Mouse (Mus musculus) MN1 (cell line): ENCODE results near the gene Alox12b.

Experiments used
- DNase-seq: peaks from one replicate; pipeline ENCODE4 v3.0.0-alpha.2; 2016; ENCODE audit warnings: low spot score

Gene Alox12b

DNA sequence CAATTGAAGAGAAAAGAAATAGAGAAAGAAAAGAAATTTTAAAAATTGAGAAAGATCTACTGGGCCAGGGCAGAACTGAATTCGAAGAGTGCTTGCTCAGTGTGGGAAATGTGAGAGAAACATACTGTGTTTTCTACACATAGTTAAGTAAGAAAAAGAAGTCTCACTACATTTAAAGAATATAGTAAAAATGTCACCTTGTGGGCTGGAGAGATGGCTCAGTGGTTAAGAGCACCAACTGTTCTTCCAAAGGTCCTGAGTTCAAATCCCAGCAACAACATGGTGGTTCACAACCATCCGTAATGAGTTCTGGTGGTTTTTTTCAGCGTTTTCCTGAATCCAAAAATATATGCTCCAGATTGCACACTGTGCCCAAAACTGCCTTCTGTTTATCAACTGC is 21.7 kb downstream of the Alox12b start:
- DNase-seq = no peak

DNA sequence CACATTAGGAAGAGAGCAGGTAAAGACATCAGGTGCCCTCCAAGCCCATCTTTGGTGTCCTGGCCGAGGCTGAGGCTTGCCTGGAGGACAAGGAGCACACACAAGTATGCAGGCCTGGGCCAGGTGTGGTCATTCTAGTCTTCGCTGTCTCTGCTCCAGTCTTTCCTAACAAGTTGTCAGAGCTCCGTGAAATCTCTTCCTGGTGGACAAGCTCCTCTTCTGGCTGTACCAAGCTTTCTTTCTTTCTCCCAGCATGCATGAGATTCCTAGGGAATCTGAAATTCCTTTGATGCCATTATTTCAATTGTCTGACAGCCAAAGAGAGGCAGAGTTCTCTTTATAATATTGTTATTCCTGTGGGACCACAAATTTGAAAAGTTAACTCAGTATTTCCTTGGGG is 22.7 kb downstream of the Alox12b start:
- no peak for DNase-seq

DNA sequence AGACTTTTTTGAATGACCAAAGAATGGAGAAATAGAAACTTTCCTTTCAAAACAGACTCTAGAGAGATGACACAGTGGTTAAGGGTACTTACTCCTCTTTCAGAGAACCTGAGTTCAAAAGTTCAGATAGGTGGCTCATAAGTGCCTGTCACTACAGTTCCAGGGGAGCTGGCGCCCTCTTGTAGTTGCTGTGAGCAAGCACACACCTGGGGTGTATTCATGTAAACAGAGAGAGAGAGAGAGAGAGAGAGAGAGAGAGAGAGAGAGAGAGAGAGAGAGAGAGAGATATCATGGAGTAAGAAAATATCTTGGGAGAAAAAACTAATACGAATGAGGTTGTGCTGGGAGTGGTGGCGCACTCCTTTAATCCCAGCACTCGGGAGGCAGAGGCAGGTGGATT is 23.3 kb downstream of the Alox12b start:
- DNase-seq = no peak

DNA sequence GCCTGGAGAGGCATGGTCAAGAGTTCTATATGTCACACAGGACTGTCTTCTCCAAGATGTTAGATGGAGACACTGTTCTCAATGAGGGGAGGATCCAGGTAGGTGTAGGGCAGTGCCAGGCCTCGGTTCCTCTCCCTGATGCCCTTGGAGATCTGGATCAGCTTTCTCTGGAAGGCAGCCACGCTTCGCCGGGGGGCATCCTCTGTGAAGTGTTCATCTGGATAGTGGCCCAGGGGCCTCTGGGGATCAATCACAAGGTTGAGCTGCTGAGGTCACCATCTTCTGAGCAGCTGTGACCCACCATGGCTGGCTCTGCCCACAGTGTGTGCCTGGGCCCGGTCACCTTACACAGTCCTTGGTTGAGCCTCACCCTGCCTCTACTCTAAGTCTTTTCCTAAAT is 28.2 kb downstream of the Alox12b start:
- no peak for DNase-seq

DNA sequence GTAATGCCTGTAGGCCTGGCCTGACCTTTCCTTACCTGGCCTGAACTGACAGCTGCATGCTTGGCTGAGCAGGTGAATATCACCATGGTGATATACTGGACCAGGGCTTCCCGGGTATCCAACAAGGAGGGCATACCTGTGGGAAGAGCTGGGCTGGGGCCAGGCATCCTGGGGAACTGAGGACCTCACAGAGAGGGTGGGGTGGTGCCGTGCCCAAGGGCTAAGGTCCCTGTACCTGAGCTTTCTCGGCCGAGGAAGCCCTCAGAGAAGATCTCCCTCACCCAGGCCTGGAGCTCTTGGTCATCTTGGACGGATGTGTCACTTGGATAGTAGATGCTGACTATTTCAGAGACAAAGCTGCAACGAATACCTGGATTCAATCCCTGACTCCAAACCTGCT is 29.1 kb downstream of the Alox12b start:
- no peak for DNase-seq

DNA sequence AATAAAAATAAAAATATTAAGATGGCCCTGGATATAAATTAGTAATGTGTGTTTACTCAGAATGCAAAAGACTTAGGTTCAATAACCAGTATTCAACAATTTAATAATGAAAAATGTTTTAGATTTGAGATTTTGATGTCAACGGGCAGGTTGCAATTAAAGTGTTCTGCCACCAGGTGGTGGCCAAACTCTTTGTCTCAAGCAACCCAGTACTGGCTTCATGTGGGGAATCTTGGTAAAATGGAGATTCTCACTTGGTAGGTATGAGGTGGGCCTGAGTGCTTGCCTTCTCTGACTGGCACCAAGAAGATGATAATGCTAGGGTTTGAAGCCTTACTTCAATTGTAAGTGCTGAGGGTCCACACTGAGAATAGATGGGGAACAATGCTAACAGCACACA is 36.1 kb downstream of the Alox12b start:
- peak; percentile 61 for DNase-seq

DNA sequence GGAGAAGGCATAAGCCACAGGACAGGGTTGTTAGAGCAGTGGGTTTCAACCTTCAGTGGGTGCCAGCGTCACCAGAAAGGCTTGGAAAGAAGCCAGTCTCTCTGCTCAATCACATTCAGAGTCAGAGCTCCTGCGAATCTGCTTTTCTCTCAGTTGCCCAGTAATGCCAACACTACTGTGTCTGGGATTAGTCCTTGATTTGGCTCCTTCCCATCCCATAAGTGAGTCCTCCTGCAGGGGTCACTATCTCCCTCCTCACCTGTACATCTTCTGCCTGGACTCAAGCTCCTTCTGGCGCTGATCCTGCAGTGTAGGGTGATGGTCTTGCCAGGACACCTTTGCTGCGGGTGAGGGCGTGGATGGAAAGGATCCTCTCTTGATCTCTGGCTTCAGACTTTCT is 40.0 kb downstream of the Alox12b start:
- DNase-seq = peak; percentile 38

DNA sequence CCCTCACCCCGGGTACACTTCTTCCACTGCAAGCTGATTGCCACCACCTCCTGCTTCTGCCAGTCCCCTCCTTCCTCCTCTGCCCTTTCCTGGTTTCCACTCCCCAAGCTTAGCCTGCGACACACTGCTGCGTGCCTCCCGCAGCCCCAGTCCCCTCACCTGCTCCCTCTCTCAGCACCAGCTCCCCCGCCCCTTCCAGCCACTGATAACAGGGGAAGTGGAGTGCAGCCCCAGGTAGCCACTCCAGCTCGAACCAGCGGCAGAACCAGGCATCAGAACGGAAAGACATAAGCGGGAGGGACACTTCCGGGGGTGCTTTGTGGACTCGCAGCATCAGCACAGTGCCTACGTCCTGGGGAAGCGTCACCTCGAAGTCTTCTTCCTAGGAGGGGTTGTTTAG is 40.4 kb downstream of the Alox12b start:
- no peak for DNase-seq

DNA sequence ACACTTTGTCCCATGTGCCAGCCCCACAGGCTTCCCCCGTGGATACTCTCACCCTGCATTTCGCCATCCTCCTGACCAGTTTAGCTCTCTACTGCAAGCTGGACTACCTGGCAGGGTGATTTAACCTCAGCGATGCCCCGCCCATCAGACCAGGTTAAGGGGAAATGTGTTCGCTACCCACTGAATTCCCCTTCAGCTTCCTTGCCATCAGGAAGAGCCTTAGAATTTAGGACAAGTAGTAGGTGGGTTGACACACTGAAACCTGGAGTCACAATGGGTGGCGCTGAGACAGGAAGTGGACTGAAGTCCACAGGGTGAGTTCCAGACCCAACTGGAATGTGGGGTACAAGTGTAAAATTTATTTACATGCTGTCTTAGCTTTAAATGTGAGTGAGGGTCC is 41.0 kb downstream of the Alox12b start, which contains the start of gene Alox8:
Gene Alox8 (minus strand): TSS at position 101 of the 400 bp plus-strand sequence.
- DNase-seq = no peak

DNA sequence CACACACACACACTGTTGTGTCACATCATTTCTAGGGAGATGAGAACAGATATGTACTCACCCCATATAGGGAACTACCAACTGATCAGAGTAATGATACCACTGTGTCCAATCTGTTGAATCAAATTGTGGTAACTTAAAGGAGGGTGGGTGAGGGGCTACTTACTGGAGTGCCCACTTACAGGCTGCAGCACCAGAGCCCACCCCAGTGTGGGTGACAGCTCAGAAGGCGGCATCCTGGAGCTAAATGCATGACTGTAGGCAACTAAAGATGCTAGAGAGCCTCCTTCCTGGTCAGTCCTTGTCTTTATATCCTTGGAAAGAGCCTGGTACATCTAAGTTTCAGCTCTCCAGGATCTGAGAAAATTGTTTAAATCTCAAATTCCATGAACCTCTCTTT is 42.5 kb downstream of the Alox12b start:
- no peak for DNase-seq

DNA sequence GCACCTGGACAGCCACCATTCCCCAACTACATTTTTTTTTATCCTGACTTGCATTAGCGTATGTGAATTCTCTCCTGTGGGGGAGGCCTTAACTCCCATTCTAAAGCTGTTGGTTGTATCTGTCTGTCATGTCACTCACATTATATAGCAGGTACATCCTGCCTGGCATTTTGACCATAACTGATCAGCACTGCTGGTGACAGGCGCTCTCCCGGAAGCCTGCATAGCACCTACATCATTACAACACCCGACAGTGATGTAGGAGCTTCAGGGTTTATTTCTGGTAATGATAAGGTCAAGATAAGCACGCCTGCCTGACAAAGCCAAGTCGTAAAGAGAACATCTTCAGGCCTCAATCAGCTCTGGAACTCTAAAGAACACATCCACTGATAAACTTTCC is 43.4 kb downstream of the Alox12b start:
- no peak for DNase-seq

DNA sequence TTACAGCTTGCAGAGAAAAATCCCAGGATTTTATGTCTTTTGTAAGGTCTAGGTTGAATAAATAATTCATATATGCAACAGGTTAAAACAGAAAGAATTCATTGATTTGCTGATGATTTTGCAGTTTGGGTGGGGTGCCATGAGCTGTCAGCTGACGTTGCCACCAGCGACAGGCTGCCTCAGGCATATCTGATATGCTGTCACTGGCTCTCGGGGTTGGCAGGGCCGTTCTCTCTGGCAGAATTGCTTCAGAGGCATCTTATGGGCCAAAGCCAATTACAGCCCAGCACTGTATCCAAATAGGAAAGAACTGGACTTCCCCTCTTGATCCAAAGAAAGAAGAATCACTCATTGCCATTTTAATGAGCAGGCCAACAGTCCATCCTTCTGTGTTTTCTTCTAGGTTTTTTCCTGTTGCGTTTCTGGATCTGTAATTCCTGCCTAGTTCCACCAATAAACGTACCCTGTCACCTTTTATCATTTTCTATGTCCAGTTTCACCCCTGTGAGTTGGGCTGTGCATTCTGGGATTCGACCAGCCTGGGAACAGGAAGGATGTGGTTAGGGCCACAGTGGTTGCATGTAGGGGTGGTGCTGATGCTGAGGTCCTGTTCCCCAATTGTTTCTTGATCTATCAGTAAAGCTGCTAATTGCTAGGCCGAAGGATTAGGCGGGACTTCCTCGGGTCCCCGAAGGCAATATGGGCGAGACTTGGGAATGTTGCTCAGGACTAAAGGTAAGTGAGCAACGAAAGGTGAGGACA is 45.9 kb downstream of the Alox12b start:
- peak; percentile 37 for DNase-seq

DNA sequence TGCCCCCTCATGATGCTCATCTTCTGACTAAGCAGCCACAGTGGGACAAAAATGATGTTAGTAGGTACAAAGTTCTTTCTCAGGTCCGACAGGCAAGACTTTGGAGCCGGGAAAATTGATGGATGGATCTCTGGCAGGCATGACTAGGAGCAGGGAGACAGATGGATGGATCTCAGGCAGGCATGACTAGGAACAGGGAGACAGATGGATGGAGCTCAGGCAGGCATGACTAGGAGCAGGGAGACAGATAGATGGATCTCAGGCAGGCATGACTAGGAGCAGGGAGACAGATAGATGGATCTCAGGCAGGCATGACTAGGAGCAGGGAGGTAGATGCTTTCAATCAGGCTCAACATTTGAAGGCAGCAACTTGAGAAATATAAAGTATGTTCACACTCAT is 54.6 kb downstream of the Alox12b start:
- peak; percentile 60 for DNase-seq

DNA sequence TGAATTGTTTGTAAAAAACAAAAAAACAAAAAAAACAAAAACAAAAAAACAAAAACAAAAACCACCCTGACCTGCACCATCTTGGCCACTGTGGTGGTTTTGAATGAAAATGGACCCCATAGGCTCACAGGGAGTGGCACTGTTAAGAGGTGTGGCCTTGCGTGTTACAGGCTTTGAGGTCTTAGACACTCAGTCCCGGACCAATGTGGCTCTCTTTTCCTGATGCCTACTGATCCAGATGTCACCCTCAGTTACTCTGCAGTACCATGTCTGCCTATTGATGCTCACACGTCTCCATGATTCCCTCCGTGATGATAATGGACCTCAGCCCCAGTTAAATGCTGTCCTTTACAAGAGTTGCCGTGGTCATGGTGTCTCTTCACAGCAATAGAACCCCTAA is 60.6 kb downstream of the Alox12b start:
- DNase-seq = no peak

DNA sequence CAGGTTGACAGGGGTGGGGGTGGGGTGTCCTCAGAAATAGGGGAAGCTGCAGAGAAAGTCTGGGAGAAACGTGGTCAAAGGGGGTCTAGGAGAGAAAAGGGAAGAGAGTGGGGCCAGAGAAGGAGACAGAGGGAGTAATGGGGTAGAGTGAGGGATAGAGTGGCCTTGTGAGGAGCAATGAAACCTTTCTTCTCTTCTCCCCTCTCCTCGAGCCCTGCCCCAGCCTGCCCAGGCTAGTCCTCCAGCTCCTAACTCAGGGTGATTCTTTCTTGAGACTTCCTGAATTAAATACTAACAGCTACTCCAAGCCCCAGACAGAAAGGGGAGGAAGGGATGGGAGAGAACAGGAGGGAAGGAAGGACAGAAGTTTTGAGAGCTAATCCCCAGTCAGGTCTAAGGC is 61.9 kb downstream of the Alox12b start:
- no peak for DNase-seq
